Mouse (Mus musculus): ENCODE data around the gene Clec4e.
"Not testable (repeated sequence)": the region's sequence is repeated elsewhere in the genome, so short reads cannot be mapped to it uniquely, and the experiment has no call there.

The Clec4e gene

DNA sequence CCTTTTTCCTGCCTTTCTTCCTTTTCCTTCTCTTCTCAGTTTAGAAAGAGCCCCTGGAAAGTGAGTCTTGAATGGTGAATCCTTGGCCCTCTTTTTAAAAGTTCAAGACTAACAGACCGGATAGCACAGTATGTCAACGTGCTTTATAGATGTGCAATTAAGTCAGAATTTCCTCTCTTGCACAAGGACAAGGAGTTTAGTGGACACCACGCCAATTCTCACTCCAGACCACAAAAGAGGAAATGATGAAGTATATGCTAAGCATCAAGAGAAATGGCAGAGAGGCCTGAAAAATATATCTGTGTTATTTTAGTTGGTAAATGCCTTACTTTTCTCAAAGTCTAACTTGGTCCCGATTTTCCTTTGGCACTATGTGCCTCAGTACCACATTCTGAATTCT, at the start of gene Clec4e:
Gene Clec4e (minus strand): TSS at position 118 of the 400 bp plus-strand sequence.
- no peak for DNase-seq (ENCODE audit: low read depth, low spot score)

DNA sequence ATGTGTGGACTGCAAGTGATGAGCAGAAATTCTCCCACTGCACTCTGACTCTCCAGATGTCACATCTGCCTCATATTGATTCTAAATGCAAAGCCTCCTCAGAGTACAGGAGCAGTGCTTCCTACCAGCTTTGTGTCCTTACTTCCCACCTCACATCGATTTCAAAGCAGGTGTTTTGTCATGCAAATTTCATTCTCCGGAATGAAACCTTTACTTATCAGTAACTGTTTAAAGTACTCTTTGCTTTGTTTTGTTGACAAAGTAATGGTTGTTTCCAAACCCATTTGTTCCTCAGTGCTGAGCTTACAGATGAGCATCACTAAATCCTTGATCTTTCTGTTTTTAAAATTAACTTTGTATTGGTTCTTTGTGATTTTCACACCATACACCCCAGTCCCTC, 42.8 kb upstream of the Clec4e start:
- DNase-seq (ENCODE audit: low read depth, low spot score) = no peak

DNA sequence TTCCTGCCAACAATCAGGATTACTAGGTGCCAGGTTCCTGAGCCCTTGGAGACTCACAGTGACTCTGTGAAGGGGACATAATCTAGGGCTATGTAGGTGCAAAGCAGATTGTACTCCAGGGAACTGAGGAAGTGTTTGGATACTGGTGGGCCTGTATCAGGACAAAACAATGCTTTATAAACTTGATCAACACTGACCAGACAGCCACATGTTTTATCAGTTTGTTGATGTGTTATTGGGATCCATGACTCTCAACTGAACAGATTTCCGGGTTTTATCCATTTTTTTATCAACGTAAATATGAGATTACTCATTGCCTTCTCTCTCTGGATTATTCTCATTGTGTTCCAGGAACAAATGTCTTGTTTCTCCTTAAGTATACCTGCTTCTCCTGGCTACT, 18.4 kb upstream of the Clec4e start, which contains the start of gene Vmn2r19:
Gene Vmn2r19 (plus strand): TSS at position 301 of the 400 bp plus-strand sequence.
- no peak for DNase-seq (ENCODE audit: low read depth, low spot score)

DNA sequence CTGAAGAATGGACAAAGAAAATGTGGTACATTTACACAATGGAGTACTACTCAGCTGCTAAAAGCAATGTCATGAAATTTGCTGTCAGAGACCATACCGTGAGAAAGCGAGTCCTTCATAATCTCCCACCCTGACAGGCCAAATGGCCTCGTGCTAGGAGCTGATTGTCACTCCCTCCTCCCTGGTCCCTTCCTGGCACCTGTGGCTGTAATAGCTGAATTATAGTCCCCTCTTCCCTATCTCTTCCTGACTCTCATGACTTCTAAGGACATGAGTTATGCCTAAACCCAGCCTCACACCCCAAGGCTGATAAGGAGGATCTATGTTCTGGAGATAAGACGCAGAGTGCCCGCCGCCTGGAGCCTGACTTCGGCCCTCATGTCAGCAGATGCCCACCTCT, 16.6 kb upstream of the Clec4e start:
- not testable (repeated sequence) for DNase-seq (ENCODE audit: low read depth, low spot score)

DNA sequence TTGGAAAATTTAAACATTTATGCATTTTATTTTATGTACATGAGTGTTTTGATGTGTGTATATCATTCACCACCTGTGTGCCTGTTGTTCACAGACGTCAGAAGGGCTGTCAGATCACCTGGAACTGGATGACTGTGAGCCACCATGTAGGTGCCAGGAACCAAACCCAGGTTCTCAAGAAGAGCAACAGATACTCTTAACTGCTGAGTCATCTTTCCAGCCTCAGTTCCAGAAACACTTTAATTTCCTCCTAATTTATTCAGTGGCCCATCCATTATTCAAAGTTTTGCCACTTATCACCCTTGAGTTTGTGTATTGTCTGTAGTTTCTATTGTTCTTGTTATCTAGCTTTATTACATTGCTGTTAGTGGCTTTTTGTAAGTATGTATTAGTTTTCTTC, 7.0 kb upstream of the Clec4e start:
- DNase-seq (ENCODE audit: low read depth, low spot score) = no peak

DNA sequence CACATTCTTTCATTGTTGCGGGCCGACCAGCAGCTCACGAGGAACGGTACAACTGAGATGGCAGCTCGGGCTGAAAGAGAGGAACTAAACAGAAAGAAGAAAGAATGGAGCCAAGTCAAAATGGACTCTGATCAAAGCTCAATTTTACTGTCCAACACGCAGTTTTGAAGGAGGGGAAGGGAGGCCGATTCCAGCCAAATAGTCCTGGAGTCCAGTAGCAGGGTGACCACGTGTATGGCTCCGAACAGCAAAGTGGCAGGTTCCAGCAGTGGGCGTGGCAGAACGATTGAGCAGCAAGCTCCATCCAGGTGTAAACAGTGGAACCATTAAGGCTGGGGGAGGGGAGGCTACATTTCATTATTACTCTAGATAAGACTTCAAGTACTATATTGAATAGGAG, 3.8 kb upstream of the Clec4e start:
- DNase-seq (ENCODE audit: low read depth, low spot score) = not testable (repeated sequence)

DNA sequence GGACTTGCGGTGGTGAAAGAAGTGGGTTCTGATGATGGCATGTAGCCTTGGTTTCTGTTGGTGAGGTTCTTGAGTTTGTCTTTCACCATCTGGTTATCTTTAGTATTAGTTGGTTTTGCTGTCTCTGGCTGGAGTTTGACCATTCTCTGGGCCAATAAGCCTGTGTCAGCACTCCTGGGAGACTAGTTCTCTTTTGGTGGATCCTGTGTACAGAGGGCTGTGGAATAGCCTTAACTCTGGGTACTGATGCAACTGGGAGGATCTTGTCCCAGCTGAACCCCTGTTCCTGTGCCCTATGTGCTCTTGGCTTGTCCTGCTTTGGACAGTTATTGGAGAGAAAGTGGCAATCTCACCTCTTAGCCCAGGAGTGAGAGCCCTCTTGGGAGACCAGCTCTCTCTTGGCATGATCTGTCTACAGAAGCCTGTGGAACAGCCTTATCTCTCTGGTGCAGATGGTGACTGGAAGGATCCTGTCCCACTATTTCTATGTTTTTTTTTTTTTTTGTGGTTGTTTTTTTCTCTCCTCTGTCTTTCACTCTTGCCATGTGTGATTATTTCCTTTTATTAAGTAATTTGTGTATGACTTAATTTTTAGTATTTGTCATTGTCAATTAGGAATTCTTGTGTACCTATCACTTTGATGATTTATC, 3.2 kb upstream of the Clec4e start:
- no peak for DNase-seq (ENCODE audit: low read depth, low spot score)

DNA sequence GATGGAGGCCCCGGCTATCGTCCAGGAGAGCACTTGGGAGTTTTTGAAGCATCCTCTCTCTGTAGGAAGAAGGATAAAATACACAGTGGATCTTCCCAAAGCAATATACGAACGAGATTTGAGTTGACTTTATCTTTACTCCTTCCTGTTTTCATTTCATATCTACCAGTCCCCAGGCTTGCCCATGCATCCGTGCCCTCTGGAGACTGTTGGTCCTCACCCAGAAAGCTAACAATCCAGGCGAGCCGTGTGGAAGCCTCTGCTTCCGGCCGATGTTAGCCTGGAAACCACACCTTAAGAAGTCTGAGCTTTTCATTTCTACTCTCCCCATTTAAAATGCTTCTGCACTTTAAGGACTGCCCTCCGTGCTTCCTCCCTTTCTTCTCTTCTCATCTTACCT, 739 bp downstream of the Clec4e start:
- DNase-seq (ENCODE audit: low read depth, low spot score) = no peak

DNA sequence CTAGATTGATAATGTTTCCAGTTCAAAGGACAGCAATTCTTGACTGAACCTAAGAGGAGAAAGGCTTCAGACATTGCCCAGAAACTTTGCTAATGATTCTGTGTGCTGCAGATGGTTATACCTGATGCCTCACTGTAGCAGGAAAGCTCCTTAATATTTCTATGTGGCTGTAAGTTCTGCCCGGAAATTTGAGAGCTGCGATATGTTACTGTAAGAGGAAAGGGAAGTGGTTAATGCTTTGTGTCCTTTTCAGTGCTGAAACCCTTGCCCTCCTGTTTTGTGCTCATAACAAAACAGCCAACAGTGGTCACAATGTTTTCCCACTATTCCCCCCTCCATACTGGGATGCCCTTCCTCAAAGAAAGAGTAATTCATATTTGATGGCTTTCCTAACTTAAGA, 3.4 kb downstream of the Clec4e start:
- DNase-seq (ENCODE audit: low read depth, low spot score) = no peak

DNA sequence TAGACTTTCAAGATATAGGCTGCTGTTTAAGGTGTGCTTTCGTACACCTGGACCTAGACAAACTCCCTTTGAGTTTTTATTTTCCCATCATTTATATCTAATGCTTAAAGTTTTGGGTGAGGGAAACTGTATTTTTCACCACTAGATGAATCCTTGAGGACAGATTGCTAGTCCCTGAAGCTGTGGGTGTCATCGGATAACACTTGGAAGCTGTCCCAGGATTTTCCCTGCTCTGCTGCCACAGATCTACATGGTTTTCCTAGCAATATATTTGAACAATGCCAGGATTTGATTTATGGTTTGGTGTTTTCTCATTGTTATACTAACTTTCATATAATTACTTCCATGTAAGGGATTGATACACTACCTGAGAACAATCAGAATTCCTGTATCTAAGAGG, 10.2 kb downstream of the Clec4e start:
- no peak for DNase-seq (ENCODE audit: low read depth, low spot score)

DNA sequence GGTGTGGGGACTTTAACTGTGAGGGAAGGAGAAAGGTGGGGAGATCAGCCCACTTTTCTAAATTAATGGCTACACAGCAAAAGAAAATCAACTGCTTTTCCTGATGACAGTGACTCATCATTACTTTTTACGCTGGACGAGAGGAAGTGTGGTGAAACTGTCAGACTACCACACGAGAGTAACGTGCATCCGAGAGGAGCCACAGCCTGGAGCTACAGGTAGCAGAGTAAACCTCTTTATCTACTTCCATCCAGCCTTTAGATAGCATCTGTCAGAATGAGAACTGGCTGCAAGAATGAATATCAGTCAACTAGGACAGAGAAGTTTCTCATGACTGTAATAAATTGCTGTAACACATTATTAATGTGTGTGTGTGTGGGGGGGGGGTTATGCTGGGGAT, 22.7 kb downstream of the Clec4e start:
- no peak for DNase-seq (ENCODE audit: low read depth, low spot score)

DNA sequence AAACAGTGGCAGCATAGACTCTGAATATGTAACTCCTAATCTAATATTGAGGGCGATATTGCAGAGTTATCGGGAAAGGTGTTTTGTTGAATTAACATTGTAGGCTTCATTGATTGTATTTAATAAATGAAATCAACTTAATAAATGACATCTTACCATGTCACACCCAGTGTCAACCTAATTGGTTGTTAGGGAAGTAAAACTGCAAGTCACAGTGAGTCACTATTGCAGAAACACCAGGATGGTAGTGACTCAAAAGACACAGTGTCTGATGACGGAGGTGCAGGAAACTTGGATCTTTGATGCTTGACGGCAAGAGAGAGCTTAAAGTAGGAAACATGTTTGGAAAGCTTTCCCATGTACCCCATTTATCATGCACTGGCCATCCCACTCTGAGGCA, 23.9 kb downstream of the Clec4e start:
- DNase-seq (ENCODE audit: low read depth, low spot score) = no peak

DNA sequence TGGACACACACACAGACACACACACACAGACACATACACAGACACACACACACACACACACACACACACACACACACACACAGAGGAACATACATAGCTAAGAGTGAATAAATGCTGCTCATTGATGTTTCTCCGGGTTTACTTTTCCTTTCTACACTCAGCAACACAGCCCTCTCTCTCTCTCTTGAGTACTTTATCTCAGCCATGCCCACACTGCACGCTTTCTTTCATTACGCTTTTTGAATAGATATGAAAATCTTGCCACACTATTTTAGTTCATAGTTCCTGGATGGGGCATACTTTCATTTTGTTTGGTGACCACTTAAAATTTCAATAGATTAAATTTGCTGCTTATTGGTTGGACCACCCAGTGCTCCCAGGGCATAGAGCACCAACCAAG, 25.5 kb downstream of the Clec4e start:
- DNase-seq (ENCODE audit: low read depth, low spot score) = no peak

DNA sequence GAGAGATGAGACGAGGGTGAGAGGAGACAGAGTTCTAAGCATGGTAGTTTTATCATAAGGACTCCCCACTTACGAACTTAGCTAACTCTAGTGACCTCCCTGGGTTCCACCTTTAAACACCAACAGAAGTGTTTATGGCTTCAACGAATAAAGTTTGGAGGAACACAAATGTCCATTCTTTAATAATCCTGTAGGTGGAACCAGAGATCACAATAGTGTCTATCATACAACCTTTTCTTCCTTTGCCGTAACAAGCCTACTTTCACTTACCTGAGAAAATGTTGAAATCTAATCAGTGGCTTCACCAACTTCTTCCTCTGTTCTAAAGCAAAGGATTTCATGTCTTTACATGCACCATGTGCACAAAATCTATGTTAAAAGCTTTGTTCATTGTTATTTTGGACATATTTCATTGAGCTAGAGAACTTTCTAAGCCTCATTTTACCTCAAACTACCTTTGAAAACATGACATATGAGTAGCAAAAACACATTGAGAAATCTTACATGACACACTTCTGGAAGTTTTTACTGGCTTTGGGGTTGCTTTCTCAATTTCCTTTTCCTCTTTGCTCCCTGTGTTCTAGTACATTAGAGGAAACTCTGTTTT, 28.0 kb downstream of the Clec4e start, which contains the start of gene Clec4d:
Gene Clec4d (plus strand): TSS at position 557 of the 607 bp plus-strand sequence.
- no peak for DNase-seq (ENCODE audit: low read depth, low spot score)

DNA sequence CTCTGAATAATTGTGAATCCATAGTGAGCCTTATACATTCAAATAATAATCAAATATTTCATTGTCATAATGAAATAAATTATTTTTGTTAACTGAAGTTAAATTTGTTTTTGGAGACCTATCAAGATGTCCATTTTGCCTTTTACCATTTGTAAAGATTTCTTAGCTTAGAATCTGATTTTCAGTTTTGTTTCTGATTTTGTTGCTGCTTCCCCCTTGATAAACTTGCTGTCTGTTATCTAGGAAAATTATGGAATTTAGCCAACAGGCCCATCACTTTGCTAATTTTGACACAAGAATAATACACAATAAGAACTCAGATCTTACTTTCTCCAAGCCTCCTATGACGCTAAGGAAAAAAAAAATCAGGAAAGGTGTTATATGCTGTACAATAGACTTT, 28.8 kb downstream of the Clec4e start:
- no peak for DNase-seq (ENCODE audit: low read depth, low spot score)

DNA sequence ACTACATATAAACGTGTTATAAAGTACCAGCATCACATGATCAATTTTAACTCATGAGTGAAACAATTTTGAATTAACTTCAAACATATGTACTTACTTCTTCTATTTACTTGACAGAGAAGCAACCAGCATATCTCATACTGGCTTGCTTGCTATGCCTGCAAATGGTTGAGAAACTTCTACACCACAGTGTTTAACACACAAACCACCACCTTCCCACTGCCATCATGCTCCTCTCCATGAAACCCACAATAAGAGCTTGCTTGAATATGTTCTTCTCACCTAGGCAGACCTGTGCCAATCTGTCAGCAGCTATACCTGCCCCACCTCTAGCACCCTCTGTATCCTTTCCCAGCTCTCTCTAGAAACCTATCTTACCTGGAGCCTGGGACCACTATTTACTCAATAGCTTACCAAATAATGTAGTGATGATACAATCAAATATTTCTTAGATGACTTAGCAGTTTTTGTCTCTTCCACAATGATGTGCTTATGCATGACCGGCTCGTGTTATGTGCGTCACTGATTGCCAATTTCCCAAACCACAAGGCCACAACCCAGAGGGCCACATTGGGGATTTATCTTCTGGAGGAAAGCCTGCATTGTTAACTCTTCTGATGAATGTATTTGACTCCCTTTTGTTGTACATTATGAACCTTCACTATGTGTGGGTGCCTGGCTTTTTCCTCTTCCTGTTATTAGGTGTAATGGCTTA, 29.6 kb downstream of the Clec4e start:
- DNase-seq (ENCODE audit: low read depth, low spot score) = no peak

DNA sequence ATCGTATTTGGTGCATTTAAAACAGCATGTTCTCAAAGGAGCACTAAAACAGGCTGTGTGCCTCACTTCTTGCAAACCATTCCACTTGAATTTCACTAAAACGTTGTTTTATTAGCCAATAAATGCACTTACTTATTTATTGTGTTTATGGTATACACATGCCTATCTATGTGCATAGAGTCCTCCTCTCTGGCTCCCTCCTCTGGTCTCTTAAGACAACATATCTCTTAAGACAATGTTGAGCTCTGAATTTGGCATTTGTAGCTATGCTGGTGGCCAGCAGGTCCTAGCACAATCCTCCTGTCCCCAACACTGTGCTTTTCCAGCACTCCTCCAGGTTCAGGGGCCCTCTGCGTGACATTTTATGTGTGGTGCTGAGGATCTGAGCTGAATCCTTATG, 30.7 kb downstream of the Clec4e start:
- no peak for DNase-seq (ENCODE audit: low read depth, low spot score)

DNA sequence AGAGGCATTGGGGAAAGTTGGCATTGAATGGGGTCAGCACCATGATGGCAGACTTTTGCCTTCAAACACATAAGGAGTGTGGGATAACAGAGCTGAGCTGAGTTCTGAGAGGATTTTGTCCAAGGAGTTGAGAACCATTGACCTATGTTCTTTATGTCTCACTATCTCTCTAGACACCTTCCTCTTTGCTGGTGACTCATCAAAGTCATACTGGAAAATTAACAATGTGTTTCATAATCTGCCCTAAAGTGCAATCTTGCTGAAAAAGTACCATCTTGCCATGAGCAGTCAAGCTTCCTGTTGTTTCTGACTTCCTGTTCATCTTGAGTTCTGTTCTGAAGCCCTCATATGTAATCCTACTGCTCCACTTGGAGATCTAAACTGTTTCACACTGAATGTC, 36.9 kb downstream of the Clec4e start:
- DNase-seq (ENCODE audit: low read depth, low spot score) = no peak

DNA sequence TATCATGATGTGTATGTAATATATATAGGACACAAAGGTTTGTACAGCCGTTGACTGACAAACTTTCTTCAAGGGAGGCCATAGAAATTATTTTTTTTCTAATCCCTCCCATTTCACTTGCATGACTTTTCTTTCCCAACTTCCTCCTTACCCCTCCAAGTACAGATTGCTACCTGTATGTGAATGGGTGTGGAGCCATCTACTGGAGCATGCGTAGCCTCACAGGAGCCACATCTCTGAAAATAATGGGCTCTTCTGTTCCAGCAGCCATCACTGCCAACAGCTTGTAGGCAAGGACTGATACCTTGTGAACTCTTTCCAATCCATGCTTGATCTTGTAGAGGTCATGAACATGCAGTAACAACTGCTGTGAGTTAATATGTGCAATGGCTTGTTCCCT, 40.8 kb downstream of the Clec4e start:
- not testable (repeated sequence) for DNase-seq (ENCODE audit: low read depth, low spot score)

DNA sequence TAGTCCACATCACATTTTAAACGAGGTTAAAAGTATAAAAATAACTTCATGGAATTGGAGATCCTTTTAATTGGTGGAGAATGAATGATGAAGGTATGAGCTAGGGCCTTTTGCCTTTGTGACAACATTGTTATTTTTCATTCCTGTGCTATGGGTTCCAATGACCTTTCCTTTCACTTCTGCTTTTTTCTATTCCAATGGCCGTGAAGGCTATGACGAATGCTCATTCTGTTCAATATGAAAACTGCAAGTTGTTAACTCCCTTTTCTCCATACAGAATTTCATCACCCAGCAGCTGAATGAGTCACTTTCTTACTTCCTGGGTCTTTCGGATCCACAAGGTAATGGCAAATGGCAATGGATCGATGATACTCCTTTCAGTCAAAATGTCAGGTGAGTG, 45.5 kb downstream of the Clec4e start:
- DNase-seq (ENCODE audit: low read depth, low spot score) = no peak

DNA sequence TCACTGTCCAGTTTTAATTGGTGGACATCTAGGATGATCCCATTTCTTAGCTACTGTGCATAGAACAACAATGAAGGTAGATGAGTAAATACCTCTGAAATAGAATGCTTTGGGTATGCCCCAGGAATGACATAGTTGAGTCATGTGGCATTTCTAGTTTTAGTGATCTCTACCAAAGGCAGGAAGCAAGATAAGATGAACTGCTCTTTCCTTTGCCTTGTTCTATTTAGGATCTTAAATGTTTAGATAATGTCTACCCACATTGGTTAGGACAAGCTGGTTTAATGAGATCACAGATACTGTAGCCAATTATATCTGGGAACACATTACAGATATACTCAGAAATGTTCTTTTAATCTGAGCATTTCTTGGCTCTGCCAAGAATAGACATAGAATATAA, 52.1 kb downstream of the Clec4e start:
- DNase-seq (ENCODE audit: low read depth, low spot score) = no peak
